Mouse (Mus musculus) lung, postnatal 36 days (tissue): ENCODE measurements around the gene Egflam.

ENCODE experiments used
- DNase-seq: peaks from one replicate; pipeline ENCODE4 v3.0.0; 2022; ENCODE audit warnings: mixed read lengths

Gene Egflam

GRCm38 (mm10) chr15:7216581-7217272 lies 181.5 kb downstream of the Egflam start:
- DNase-seq: peak; percentile 79

GRCm38 (mm10) chr15:7215845-7216244 lies 182.3 kb downstream of the Egflam start:
- peak; percentile 72 for DNase-seq

- DNase-seq: peak; percentile 88
Observed at GRCm38 (mm10) chr15:7213683-7214082, 184.5 kb downstream of the Egflam start.

GRCm38 (mm10) chr15:7208180-7208579 lies 190.0 kb downstream of the Egflam start:
- DNase-seq: no peak

GRCm38 (mm10) chr15:7207292-7207691 lies 190.9 kb downstream of the Egflam start:
- no peak for DNase-seq

- no peak for DNase-seq
Observed at GRCm38 (mm10) chr15:7206110-7206509, 192.1 kb downstream of the Egflam start.

GRCm38 (mm10) chr15:7204917-7205316 lies 193.3 kb downstream of the Egflam start:
- no peak for DNase-seq

- DNase-seq: peak; percentile 71
Observed at GRCm38 (mm10) chr15:7203606-7204330, 194.4 kb downstream of the Egflam start.

GRCm38 (mm10) chr15:7202981-7203380 lies 195.2 kb downstream of the Egflam start:
- DNase-seq: no peak

- DNase-seq: peak; percentile 36
Observed at GRCm38 (mm10) chr15:7201421-7202380, 196.5 kb downstream of the Egflam start.

GRCm38 (mm10) chr15:7200286-7200685 lies 197.9 kb downstream of the Egflam start:
- DNase-seq: no peak

GRCm38 (mm10) chr15:7198816-7199215 lies 199.4 kb downstream of the Egflam start:
- peak; percentile 32 for DNase-seq

GRCm38 (mm10) chr15:7197652-7198445 lies 200.3 kb downstream of the Egflam start:
- no peak for DNase-seq

GRCm38 (mm10) chr15:7194748-7195221 lies 203.4 kb downstream of the Egflam start:
- no peak for DNase-seq

GRCm38 (mm10) chr15:7194147-7194720 lies 204.0 kb downstream of the Egflam start:
- DNase-seq: no peak

- no peak for DNase-seq
Observed at GRCm38 (mm10) chr15:7192582-7192981, 205.6 kb downstream of the Egflam start.

GRCm38 (mm10) chr15:7191074-7191473 lies 207.1 kb downstream of the Egflam start:
- no peak for DNase-seq

- peak; percentile 64 for DNase-seq
Observed at GRCm38 (mm10) chr15:7189678-7190454, 208.3 kb downstream of the Egflam start.

GRCm38 (mm10) chr15:7187682-7188081 lies 210.5 kb downstream of the Egflam start:
- peak; percentile 13 for DNase-seq

GRCm38 (mm10) chr15:7180576-7180975 lies 217.6 kb downstream of the Egflam start:
- DNase-seq: no peak

GRCm38 (mm10) chr15:7173776-7174175 lies 224.4 kb downstream of the Egflam start:
- DNase-seq: no peak
